Mouse (Mus musculus) kidney, embryonic 15.5 days (tissue): ENCODE measurements around the gene Anapc15-ps. TPM values are rescaled to one million over a fixed set of nuclear protein-coding genes. Genes with fewer than 3 reads are reported as not detected.

Experiments
- ATAC-seq: fragments of 200-750 bp; cut with Nextera tagmentation; replicated peaks from 2 replicates; pipeline ENCODE4 v1.8.0; 2017; ENCODE audit warnings: moderate TSS enrichment; ENCODE audit not compliant: low FRiP score
- H3K27ac ChIP-seq: fragments of 300-500 bp; sonication (generic); 2 replicates; pipeline ENCODE4 v1.5.1; 2015; ENCODE audit warnings: mild to moderate bottlenecking, inconsistent platforms
- H3K27me3 ChIP-seq: fragments of 300-500 bp; sonication (generic); 2 replicates; pipeline ENCODE4 v1.6.1; 2015; ENCODE audit warnings: inconsistent platforms
- H3K36me3 ChIP-seq: fragments of 300-500 bp; sonication (generic); 2 replicates; pipeline ENCODE4 v1.6.1; 2015; ENCODE audit warnings: inconsistent platforms
- H3K4me1 ChIP-seq: fragments of 300-500 bp; sonication (generic); 2 replicates; pipeline ENCODE4 v1.6.1; 2015; ENCODE audit warnings: inconsistent platforms
- H3K4me2 ChIP-seq: fragments of 300-500 bp; sonication (generic); 2 replicates; pipeline ENCODE4 v1.6.1; 2015; ENCODE audit warnings: moderate library complexity, mild to moderate bottlenecking, inconsistent platforms
- H3K4me3 ChIP-seq: fragments of 300-500 bp; sonication (generic); replicated peaks from 2 replicates; pipeline ENCODE4 v1.5.1; 2015; ENCODE audit warnings: mild to moderate bottlenecking, inconsistent platforms
- H3K9ac ChIP-seq: fragments of 300-500 bp; sonication (generic); 2 replicates; pipeline ENCODE4 v1.6.1; 2015; ENCODE audit warnings: mild to moderate bottlenecking, inconsistent platforms
- H3K9me3 ChIP-seq: fragments of 300-500 bp; sonication (generic); replicated peaks from 2 replicates; pipeline ENCODE4 v1.6.1; 2016; ENCODE audit warnings: inconsistent platforms
- WGBS: fragments of 180-500 bp; shearing (Covaris S2); methylation state at CpG from one replicate; pipeline ENCODE4 v1.1.7; 2015; ENCODE audit warnings: mixed read lengths; 5-methylcytosine and 5-hydroxymethylcytosine counted together
- polyA plus RNA-seq: library from polyadenylated mRNA; unstranded; fragments of >200 nt; fragmentation: Nextera tagmentation; extraction: Ambion mirVana; gene quantifications from 2 replicates; pipeline ENCODE4 v1.2.1, GENCODE M21; 2015

The Anapc15-ps gene
- polyA plus RNA-seq, 1 experiment from 2014 or later, result 0.47 TPM

DNA sequence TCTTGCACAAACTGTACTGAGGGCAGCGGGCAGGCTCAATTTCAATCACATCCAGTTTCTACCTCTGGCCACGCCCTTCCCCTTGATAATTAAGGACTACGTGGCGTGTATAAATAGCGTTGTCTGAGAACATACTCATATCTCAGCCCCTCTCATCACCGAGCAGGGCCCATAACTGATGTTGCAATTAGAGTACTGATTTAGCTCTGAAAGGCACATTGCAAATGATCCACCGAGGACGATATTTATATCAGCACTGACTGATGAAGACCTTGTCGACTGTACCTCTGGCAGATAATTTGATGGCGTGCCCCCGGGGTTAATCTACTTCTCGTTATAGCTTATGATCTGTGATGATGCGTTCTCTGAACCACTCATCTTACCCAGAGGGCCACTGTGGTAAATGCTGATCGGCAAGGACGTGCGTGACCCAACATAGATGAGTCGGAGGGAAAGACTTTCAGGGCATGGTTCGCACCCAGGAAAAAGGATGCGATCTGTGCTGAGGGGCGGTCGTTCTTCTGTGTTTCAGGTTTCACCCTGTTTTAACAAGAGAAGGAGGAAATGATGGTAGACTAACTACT lies 14.4 kb upstream of the Anapc15-ps start:
- no peak for ATAC-seq
- 83% methylated on average over 21 of the region's 21 CpGs for WGBS
- H3K36me3 ChIP-seq, result no peaks in the 10 kb centered on the region
- H3K4me3 ChIP-seq, result no peak overlapping the region
- peaks cover 3% of the 10 kb centered on the region; the same call in 1 of the 2 replicates for H3K4me1 ChIP-seq
- H3K27ac ChIP-seq, result no peak overlapping the region
- no peaks in the 10 kb centered on the region for H3K9me3 ChIP-seq
- no peak overlapping the region for H3K9ac ChIP-seq
- H3K27me3 ChIP-seq, result no peaks in the 10 kb centered on the region
- no peak overlapping the region for H3K4me2 ChIP-seq

DNA sequence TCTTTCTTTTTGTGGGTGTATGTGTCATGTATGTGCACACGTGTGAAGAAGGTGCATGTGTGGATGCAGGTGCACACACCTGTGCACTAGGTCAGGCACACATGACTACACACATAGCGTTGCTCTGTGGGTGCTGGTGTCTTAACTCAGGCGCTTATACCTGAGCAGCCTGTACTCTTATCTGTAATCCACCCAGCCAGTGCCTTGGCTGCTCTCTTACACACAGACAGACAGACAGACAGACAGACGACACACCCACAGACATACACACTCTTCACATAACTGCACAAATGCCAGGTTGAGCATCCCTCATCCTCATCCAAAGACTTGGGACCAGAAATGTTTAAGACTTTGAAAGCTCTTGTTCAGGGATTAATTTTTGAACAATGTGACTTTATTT lies 12.8 kb upstream of the Anapc15-ps start:
- 90% methylated on average over 4 of the region's 4 CpGs for WGBS
- ATAC-seq, result no peak
- H3K27me3 ChIP-seq, result no peaks in the 10 kb centered on the region

DNA sequence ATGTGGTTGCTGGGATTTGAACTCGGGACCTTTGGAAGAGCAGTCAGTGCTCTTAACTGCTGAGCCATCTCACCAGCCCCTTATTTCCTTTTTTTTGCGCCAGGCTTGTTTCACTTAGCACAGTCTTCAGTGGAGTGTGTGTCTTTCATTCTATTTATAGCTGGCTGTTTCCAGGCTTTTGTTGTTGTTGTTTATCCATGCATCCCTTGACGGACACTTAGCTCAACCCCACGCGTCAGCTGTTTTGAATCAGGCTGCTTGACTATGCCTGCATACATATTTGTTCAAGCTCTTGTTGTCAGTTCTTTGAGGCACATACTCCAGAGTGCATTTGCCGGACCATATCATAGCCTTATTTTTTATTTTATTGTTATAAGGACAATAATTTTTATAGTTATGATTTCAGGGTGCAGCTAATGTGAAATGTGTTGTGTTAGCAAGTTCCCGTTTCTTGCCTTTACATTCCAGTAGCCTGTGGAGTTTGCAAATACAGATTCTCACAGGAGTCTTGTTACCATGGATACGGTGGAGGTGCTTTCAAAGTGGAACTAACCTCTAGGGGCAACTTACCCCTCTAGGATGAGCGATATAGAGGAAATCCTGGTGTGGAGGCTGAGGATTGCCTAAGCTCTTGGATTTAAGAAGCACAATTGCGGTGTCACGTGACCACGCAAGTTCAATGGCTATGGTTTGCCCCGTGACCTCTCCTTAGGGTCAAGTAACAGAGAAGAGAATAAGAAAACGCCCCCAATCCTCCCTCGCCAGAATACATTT lies 11.7 kb upstream of the Anapc15-ps start:
- ATAC-seq, result no peak
- H3K27ac ChIP-seq, result no peak overlapping the region
- H3K4me2 ChIP-seq, result no peak overlapping the region
- no peaks in the 10 kb centered on the region for H3K27me3 ChIP-seq
- H3K9ac ChIP-seq, result no peak overlapping the region
- H3K4me1 ChIP-seq, result peaks cover 13% of the 10 kb centered on the region
- H3K36me3 ChIP-seq, result no peaks in the 10 kb centered on the region
- H3K9me3 ChIP-seq, result no peaks in the 10 kb centered on the region
- H3K4me3 ChIP-seq, result no peak overlapping the region
- WGBS, result 48% methylated on average over 15 of the region's 15 CpGs

More for the DNA sequence above, 12.8 kb upstream of the Anapc15-ps start:
- no peak overlapping the region for H3K9ac ChIP-seq
- H3K4me1 ChIP-seq, result peaks cover 3% of the 10 kb centered on the region; the same call in 1 of the 2 replicates
- no peaks in the 10 kb centered on the region for H3K36me3 ChIP-seq
- no peak overlapping the region for H3K27ac ChIP-seq
- no peak overlapping the region for H3K4me3 ChIP-seq
- H3K4me2 ChIP-seq, result no peak overlapping the region
- H3K9me3 ChIP-seq, result no peaks in the 10 kb centered on the region

DNA sequence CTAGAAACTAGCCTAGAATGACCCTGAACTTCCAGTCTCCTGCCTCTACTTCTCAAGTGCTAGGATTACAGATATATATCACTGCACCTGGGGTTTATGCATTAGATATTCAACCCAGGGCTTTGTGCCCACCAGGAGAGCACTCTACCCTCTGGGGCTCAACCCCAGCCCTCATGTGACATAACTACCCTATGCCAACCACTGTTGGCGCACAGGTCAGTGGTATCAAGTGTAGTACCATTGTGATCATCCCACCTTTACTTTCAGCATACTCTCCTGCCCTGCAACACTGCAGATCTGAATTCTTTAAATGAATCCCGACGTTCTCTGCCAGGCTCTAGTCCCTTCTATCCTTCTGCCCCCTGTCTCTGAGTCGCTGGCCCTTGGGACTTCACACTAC lies 11.0 kb upstream of the Anapc15-ps start:
- Histone ChIP-seq H3K27ac (no peak overlapping the region), H3K36me3 (no peaks in the 10 kb centered on the region), H3K4me3 (no peak overlapping the region), H3K4me1 (peaks cover 15% of the 10 kb centered on the region), H3K27me3 (no peaks in the 10 kb centered on the region), H3K9me3 (no peaks in the 10 kb centered on the region), H3K9ac (no peak overlapping the region), H3K4me2 (no peak overlapping the region)
- WGBS, result 92% methylated on average over 4 of the region's 4 CpGs
- no peak for ATAC-seq

DNA sequence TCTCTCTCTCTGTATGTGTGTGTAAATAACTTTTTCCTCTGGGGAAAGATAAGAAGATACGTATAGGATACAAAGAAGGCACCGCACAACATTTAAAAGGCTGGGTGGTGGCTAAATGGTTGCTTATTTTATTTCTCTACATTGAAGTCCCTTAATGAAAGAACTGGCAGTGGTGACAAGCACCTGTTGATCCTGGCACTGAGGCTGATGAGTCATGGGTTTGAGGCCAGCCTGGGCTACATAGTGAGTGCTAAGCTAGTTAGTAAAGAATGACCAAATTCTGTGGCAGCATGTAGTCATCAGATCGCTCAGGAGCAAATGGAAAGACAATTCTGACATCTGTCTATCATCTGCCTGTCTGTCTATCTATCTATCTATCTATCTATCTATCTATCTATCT lies 10.5 kb upstream of the Anapc15-ps start:
- Histone ChIP-seq H3K27me3 (no peaks in the 10 kb centered on the region), H3K27ac (no peak overlapping the region), H3K9ac (no peak overlapping the region), H3K4me2 (no peak overlapping the region), H3K4me1 (peaks cover 17% of the 10 kb centered on the region), H3K9me3 (no peaks in the 10 kb centered on the region), H3K36me3 (no peaks in the 10 kb centered on the region), H3K4me3 (no peak overlapping the region)
- no peak for ATAC-seq
- WGBS, result 98% methylated on average over 3 of the region's 3 CpGs

DNA sequence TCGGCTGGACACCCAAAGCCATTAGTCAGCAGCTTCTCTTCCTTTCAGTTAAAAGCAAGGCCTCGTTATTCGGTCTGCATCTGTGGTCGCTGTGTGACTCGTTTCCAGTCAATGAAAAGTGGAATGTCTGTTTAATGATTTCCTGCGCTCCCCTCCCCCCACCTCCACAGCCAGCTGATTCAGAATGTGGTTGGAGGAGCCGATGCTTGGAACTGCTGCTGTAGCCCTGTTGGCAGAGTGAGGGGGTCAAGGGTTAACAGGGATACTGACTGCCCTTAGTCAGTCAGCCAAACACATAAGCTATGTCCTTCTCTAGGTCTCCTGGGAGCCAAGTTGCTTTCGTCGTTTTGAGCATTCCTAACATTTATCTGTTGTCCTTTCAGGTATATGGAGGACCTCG lies 9.7 kb upstream of the Anapc15-ps start:
- no peak overlapping the region for H3K9ac ChIP-seq
- no peak overlapping the region for H3K4me2 ChIP-seq
- H3K27me3 ChIP-seq, result no peaks in the 10 kb centered on the region
- WGBS, result 65% methylated on average over 10 of the region's 10 CpGs
- peak; percentile 68 for ATAC-seq
- no peak overlapping the region for H3K4me3 ChIP-seq
- no peaks in the 10 kb centered on the region for H3K9me3 ChIP-seq
- H3K36me3 ChIP-seq, result no peaks in the 10 kb centered on the region
- H3K27ac ChIP-seq, result no peak overlapping the region
- peaks cover 22% of the 10 kb centered on the region for H3K4me1 ChIP-seq

DNA sequence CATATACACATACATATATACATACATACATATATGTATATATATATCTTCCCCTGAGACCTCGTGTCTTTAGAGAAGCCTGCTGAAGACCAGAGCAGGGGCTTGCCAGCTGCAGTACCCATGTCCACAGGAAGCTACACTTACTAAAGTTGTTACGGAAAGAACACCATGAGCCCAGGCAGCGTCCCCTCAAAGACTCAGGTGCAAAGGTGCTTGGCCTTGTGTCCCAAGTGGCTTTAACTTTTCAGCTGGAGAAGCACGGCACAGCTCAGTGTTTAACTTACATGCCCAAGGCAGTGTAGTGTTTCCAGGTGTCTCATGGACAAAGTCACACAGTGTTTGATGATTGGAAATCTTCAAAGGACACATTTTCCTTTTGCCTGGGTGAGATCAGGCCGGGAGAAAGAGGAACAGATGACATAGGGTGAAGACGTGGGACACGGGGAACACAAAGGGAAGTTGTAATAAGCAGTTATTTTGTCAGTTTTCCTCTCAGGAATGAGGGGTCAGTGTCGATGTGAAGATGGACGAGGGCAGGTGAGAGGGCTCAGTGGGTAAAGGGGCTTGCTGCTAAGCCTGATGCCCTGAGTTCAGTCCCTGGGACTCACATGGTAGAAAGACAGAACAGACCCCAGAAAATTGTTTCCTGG lies 9.0 kb upstream of the Anapc15-ps start:
- Histone ChIP-seq H3K27me3 (no peaks in the 10 kb centered on the region), H3K4me3 (no peak overlapping the region), H3K4me1 (peaks cover 28% of the 10 kb centered on the region), H3K27ac (no peak overlapping the region), H3K4me2 (no peak overlapping the region), H3K9ac (no peak overlapping the region), H3K9me3 (no peaks in the 10 kb centered on the region), H3K36me3 (no peaks in the 10 kb centered on the region)
- no peak for ATAC-seq
- WGBS, result 84% methylated on average over 9 of the region's 9 CpGs

DNA sequence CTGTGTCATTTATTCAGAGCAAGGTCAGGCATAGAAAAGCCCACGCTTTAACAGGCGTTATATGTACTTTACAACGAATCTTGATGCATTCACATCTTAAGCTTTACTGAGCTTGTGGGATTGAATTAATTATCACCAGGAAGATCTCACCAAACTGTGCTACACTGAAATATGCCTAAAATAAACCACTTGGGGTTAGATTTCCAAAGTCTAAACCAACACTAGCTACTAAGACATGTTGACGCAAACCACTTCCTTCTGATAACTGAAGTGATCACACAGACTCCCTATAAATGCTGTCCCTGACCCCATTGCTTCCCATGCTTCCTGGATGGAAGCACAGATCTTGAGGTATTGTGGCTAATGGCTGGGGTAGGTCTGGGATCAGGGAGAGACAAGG lies 8.2 kb upstream of the Anapc15-ps start:
- Histone ChIP-seq H3K36me3 (no peaks in the 10 kb centered on the region), H3K4me2 (no peak overlapping the region), H3K9ac (no peak overlapping the region), H3K4me3 (no peak overlapping the region), H3K4me1 (peaks cover 28% of the 10 kb centered on the region), H3K27me3 (no peaks in the 10 kb centered on the region), H3K27ac (no peak overlapping the region), H3K9me3 (no peaks in the 10 kb centered on the region)
- WGBS, result 90% methylated on average over 4 of the region's 4 CpGs
- ATAC-seq, result no peak

DNA sequence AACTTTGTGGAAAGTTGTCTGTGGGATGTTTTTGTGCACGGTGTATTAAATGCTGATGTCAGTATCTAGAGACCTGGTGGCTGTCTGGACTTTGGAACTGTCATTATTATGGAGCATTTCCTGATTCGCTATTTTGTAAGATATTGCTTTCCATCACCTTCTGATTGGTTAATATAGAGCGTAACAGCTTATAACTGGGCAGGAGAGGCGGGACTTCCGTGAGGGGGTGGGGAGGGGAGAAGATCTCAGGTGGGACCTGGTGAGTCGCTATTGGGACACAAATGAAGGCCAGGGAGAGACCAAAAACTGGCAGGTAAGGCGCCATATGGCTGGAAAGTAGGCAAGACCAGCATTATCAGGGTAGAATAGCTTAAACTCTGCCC lies 7.8 kb upstream of the Anapc15-ps start:
- 0 out of 2 replicates have a peak, but pooled peaks have one; percentile 23 for ATAC-seq
- H3K9me3 ChIP-seq, result no peaks in the 10 kb centered on the region
- H3K27me3 ChIP-seq, result no peaks in the 10 kb centered on the region
- no peak overlapping the region for H3K9ac ChIP-seq
- H3K4me2 ChIP-seq, result peak overlapping the region; percentile 27
- no peaks in the 10 kb centered on the region for H3K36me3 ChIP-seq
- no peak overlapping the region for H3K27ac ChIP-seq
- peaks cover 28% of the 10 kb centered on the region for H3K4me1 ChIP-seq
- peak overlapping the region; percentile 15 for H3K4me3 ChIP-seq
- WGBS, result 62% methylated on average over 7 of the region's 7 CpGs

DNA sequence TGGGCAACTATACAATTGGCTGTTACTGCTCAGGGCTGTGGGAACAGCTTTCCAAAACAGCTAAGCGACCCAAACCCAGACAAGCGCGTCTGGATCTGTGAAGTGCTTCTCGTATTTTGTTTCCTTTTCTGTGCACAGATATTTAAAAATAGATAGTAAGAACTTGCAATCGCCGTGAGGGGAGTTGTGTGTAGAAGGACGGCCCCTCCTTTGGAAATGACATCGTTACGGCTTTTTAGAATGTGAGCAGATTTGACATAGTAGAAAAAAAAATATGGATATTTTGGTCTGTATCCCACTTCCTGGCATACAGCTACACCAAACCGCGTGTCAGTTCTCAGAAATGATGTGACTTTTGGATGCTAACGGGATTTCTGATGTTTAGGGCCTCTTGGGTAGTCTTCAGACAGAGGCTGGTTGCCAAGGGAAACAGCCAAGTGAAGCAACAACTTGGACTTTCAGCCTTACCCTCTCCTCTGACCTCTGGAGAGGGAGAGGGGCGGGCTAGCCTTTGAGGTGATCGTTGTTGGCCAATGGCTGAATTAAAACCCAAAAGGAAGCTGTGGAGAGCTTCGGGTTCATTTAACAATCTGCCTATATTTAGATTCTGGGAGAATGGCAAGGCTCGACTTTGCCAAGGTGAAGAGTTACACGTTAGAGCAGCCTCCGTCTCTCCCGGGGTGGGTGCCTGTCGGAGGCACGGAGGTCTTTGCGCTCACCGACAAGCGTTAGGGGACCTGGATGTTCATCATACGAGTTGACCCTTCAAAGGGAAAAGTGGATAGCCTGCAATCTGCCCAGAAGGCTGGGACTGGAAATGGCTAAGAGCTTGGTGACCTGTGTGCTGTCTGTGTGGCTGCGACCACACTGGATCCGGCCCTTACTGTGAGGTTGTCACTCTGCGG lies 7.2 kb upstream of the Anapc15-ps start:
- Histone ChIP-seq H3K9me3 (no peaks in the 10 kb centered on the region), H3K4me2 (peak overlapping the region; percentile 27), H3K4me1 (peaks cover 28% of the 10 kb centered on the region), H3K9ac (no peak overlapping the region), H3K27ac (no peak overlapping the region), H3K27me3 (no peaks in the 10 kb centered on the region), H3K4me3 (peak overlapping the region; percentile 15), H3K36me3 (no peaks in the 10 kb centered on the region)
- 59% methylated on average over 28 of the region's 28 CpGs for WGBS
- ATAC-seq, result 0 out of 2 replicates have a peak, but pooled peaks have one; percentile 3

DNA sequence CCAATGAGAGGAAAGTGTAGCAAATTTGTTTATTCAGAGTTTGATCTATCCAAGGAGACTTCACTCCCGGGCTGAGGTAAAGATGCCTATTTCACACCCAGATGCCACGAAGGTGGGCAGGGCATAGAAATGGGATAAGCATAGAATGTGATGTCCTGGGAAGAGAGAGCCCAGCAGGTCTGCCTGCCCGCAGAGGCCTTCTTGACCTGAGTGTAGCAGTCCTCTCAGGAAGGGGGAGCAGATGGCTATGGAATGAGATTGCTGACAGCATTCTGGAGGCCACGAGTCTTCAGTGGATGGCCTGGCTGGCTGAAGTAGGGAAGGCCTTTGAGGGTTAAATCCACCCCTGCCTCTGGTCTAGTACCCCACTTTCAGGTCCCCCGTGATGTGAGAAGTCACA lies 5.9 kb upstream of the Anapc15-ps start:
- Histone ChIP-seq H3K27me3 (no peaks in the 10 kb centered on the region), H3K9ac (no peak overlapping the region), H3K36me3 (no peaks in the 10 kb centered on the region), H3K4me2 (no peak overlapping the region), H3K9me3 (no peaks in the 10 kb centered on the region), H3K4me3 (no peak overlapping the region), H3K4me1 (peaks cover 24% of the 10 kb centered on the region), H3K27ac (no peak overlapping the region)
- no peak for ATAC-seq
- 90% methylated on average over 5 of the region's 5 CpGs for WGBS
